Mouse (Mus musculus): ENCODE measurements around the gene Spcs2. TPM values are rescaled to one million over a fixed set of nuclear protein-coding genes. Genes with fewer than 3 reads are reported as not detected.
A peak's percentile ranks its signal among the peaks of the same experiment; 100 is the strongest.

The Spcs2 gene
- total RNA-seq (2021) (100 to 1,000 TPM; 150 to 186 TPM), polyA plus RNA-seq (2012; rRNA removed) (10.0 and 13.1 TPM in 2 replicates)
- long read RNA-seq, transcript Spcs2-201 (5 exons, 2,909 nt), result major isoform, 237 of 245 reads
- long read RNA-seq, partial matches to known transcripts, result 0 of 245 reads
- long read RNA-seq, other reads (novel, unspliced or antisense), result 4 of 245 reads

DNA sequence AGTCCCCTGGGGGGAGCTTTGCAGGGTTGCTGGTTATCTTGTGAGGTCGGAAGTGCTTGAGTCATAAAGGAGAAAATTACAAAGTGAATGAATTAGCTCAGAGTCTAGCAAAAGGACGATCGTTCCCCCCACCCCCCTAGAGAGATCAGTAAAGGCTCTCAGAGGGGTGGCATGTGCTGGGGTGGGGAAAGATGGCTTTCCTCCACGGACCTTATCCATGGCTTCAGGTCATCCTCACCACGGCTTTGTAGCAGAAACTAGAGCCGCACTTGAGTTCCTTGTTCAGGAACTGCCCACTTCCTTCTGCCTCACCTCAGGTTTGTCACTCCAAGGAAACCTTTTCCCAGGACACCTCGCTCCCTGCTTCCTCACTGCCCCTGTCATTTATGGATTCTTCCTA, at the start of gene Spcs2:
Gene Spcs2, minus strand, starts transcription at position 101 of the 400 bp plus-strand sequence.
- DNase-seq, result no peak

DNA sequence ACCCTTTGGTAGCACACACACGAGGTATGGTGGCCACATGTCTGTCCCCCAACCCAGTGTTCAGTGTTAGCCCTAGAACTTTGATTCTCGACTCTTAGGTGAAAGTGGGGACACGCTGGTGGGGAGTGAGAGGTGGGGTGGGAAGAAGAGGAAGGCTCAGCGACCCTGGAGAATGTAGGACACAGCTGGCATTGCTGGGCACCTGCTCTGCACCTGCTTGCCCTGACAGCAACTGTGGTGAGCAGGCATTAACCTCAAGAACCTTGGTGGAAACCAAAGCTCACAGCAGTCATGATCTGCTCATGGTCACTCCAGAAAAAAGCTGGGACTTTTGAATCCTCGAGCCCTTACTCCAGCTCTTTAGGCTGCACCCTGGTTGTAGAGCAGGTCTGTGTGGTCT, 47.8 kb upstream of the Spcs2 start:
- DNase-seq, result no peak

DNA sequence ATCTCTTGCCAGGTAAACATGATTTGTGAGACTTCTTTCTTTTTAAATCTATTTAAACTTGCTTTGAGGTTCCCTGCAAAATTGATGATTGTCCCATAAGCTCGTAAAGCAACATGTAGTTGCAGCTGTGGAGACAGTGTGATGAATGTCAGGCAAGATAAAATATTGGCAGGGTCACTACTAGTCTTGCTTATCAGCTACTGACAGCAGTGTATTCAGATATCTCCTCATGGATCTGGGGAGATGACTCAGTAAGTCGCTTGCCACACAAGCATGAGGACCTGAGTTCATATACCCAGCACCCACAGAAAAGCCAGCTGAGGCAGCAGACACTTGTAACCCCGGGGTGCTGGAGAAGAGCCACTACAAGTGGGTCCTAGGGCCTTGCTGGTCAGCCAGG, 44.2 kb upstream of the Spcs2 start:
- peak; percentile 48 for DNase-seq

DNA sequence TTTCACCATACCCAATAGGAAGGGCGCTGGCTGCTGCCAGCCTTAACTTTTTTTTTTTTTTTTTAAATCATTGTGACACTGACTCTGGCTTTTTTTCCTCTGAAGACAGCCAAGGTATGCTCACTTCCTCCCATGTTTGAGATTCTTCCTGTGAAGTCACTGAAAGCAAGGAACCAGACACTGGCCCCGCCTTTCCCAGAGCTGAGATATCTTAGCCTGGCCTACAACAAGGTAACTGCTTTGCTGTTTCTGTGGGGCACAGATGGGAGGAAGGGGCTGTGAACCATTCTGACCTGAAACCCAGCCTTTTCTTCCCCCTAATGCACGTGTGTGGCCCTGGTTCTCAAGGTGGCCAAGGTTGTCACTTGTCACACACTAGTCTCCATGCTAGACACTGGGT, 43.1 kb upstream of the Spcs2 start:
- no peak for DNase-seq

DNA sequence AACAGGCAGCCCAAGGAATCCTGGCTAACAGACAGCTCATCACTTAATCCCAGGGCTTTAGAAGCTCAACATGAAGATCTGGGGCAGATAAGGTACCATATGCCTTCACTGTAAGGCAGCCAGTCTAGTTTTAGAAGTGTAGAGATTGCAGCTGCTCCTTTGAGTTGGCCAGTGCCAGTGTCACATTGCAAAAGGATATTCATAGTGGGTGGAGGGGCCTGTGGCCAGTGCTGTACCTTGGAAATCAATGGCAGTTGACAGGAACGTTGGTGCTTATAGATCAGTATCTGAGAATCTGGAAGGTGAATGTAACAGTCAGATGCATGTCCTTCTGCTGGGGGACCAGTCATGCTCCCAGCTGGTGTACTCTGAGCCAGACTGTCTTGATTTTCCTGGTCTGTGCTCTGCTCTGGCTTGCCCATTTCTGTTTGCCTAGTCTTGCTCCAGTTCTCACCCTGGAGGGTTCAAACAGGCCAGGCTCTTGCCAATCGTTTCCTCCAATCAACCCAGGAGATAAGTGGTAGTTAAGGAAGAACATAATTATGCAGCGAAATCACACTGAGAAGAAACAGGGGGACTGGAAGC, 41.3 kb upstream of the Spcs2 start:
- peak; percentile 46 for DNase-seq

DNA sequence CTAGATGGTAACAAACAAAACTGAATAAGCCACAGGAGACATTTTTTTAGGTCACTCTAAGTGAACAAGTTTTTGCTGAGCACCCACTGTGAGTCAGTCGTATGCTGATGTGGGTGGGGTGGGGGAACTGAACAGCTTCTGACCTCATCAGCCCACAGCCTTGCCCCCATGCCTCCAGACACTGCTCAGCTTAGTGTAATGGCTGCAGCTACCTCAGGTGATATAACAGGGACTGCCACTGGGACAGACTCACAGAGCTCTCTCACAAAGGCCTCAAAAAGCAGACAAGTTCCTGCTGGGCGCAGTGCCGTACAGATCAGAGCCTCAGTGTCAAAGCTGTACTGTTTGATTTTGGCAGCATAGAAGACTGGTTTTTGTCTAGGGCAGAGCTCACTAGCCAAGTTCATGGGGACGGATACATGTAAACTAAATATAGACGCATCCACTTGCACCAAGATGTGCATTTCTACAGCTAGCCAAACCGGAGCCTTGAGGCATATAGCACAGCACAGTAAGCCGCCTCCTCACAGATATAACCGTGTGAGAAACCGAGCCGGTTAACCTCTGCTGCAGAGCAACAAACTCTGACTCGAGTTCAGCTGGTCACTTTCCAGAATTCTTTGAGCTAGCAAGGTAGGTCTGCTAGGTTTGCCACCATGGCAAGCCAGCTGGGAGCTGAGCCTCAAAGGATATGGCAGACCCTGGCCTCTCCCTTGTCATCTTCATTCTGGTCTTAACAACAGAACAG, 39.8 kb upstream of the Spcs2 start:
- DNase-seq, result no peak

DNA sequence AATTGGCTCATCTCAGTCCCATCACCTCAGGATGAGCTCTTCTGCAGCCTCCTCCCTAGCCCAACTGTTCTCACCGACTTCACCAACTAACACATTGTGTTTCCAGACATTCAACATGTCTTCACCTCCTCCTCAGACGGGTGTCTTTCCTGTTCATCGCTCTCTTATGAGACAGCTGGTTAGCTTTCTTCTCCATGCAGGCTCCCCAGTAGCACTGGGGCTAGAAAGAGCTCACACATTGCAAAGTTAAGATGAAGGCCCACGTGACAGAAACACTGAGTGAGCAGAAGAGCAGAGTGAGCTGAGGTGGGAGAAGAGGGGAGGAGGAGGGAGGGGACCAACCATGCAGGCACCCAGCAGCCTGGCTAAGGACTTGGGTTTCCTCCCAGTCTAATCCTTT, 38.9 kb upstream of the Spcs2 start:
- DNase-seq, result no peak

DNA sequence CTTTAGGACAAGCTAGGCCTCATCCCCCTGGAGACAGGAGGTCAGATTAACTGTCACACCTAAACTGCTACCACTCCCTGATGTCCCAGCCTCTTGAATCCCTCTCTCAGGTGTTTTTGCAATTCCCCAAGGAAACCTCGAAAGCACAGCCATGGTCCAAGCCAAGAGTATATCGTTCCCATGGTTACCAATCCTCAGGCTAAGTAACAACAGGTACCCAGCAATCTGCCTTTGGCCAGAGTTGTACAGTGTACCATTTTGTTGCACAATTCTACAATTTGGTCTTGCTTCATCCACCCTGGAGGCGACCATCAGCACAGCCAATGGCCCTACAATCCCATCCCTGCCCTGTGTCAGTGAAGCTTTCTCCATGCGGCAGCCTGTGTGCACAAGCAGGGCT, 33.6 kb upstream of the Spcs2 start:
- DNase-seq, result no peak

DNA sequence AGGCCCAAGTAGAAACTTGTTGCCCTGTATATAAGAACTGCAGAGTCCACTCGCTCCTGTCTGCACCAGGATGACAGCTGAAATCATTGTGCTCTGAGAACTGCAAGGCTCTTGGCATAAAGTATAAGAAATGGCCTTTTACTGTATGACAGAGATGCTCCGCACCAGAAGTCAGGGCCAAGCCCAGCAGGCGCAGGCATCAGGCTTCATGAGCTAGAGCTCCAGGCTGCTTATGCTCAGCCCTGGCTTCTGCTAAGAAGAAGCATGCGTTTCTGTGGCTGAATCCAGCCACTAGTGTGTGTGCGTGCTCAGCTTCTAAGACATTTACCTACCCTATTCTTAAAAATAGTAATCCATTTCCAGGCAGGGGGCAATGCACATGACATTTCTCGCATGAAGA, 31.2 kb upstream of the Spcs2 start:
- peak; percentile 68 for DNase-seq

DNA sequence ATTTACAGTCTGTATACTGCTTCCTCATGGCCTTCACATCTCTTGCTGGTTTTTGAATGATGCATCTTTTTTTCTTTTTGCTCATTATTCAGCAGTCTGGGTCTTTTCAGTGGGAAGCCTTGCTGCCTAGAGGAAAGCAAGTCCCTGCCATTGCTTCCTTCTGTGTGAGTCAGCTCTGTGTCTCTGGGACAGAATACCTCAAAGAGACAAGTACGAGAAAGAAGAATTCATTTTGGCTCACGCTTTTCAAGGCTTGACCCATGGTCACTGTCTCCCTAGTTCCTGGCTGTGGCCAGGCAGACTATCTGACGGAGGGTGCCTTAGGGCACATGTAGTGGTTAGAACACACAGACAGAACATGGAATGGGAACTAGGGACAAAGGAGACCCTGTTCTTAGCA, 30.7 kb upstream of the Spcs2 start:
- peak; percentile 67 for DNase-seq

DNA sequence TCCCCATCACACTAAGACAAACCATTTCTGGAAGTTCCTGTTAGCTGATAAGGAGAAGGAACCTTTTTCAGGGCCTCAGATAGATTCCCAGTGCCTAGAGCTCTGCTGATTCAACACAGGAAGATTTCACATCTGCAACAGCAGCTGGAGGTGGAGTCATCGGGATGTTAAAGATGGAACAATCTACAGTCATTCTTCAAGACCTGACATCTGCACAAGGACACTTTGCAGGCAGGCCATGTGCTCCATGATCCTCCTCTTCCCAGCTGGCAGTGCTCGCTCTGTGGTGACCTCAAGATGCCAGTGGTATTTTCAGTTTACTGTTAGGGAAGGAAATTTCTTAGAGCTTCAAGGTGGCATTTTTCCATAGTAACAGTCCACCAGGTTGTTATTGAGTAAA, 29.1 kb upstream of the Spcs2 start:
- DNase-seq, result peak; percentile 71

DNA sequence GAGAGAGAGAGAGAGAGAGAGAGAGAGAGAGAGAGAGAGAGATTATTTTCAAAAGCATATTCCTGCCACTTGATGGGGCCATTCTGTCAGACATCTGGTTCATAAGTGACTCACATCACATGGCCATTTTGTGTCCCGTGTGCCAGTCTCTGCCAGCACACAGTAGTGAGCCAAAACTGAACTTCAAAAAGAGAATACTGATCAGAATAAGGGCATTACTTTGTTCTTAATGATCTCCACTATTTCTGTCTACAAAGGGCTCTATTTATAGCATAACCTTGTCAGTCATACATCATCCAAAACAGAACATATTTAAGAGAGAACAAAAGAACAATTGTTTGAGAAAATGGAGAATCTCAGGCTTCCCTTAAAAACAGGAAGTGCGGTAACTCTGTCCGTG, 28.2 kb upstream of the Spcs2 start:
- peak; percentile 45 for DNase-seq

DNA sequence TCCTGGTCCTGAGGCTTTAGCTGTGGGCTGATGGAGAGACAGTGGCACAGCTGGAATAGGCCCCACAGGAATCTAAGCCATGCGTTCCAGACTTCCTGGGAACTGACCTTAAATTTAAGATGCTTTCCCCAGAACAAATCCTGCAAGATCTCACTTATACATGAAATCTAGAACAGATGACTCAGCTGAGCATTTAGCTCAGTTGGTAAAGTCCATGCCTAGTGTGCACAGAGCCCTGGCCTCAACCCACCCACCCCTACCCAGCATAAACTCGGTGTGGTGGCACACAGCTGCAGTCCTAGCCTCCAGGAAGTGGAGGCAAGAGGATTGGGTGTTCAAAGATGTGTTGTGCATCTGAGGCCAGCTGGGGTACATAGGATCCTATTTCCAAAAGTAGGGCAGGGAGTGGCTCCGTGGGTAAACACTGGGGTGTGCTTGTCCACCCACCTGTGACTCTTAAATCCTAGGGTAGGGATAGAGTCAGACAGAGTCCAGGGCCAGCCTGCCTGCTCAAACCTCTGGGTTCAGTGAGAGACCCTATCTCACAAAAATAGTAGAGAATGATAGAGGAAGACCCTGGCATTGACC, 27.0 kb upstream of the Spcs2 start:
- DNase-seq, result no peak

DNA sequence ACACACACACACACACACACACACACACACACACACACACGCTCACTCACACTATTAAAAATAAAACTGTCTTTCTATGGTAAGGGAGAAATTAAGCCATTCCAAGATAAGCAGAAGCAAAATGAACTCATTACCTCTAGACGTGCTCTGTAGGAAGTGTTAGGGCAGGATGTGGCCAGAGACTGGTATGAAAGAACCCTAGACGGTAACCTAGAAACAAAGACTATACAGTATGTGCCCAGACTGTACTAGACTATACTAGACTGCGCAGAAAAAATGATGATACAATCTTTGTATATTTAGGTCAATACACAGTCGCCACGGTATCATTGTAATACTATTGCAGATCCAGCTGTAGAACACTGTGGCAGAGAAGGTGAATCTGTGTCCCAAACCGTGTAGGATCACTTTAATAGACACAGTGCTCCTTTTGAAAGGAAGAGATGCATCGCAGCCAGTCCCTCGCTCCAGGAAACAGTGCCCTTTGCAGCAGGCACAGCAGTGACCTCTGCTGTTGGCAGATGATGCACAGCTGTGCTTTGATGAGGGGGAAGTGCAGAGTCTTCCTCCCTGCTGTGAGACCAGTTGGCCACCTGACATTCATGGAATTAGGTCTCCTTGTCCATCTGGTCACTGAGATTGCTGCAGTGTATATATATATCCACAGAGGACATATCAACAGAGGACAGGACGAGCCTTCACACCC, 26.1 kb upstream of the Spcs2 start:
- DNase-seq, result no peak

DNA sequence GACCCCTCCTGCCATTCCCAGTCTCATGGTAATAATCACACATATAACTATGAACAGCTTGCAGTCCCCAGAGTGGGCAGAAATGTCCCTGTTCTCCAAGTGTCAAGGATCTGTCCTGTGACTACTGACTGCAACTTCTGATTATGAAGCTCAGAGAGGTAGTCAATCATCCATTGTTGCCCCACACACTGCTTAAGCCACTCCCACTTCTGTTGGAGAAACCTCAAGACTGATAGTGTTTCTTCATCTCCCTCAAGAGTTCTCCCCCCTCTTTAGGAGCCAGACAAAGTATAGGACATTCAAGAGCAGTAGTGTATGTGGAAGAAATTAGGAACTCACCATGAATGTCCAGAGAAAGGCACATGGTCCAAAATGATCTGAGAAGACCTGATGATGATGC, 24.5 kb upstream of the Spcs2 start:
- no peak for DNase-seq

DNA sequence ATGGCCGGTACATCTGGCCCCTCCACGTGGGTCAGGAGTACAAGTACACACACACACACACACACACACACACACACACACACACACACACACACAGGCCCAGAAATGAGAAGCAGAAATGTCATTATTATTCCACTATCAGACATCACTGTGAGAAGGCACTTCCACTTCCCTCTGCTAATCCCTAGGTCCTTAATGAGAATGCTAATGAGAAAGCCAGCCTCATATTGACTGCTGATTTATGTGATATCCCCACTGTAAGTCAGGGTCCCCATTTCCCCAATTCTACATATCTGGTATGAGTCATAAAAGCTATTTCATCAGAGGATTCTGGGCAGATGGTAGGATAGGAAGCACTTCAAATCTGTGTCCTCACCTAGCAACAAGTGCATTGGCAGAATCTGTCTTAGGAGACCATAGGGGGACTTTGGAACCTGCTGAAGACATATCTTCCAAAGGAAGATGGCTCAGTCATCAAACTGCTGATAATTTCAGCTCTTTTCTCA, 24.0 kb upstream of the Spcs2 start:
- DNase-seq, result no peak

DNA sequence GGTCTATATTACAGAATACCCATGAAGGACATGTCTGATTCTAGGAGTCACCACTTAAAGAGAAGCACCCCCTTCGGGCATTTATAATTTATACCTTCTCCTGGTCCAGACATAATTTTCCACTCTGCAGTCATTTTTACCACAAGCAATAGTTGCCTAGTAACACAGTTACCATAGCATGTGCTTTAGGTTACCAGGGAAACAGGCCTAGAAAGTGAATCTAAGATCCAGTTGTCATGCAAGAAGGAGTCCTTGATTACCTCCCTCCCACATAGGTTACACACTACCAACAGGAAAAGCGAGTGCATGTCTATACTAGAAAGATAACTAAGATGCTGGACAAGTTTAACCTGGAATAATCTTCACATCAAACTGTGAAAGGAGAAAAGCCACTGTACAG, 15.0 kb upstream of the Spcs2 start:
- DNase-seq, result no peak

DNA sequence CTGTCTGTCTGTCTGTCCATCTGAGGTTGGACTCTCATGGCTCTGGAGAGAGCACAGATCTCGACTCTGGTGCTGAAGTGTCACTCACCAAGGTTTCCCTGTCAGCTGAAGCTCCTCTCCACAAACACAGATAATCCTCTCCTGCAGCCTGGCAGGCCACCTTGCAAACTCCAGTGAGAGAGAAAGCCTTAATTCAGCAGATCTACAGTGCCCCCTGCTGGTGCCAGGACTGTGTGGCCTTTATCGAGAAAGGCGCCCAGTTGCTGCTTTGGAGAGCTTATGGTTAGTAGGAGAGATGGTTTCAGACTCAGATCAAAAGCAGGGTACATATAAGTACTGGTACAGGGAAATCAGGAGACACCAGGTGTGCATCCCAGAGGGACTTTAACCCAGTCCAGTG, 13.1 kb upstream of the Spcs2 start:
- DNase-seq, result peak; percentile 78

DNA sequence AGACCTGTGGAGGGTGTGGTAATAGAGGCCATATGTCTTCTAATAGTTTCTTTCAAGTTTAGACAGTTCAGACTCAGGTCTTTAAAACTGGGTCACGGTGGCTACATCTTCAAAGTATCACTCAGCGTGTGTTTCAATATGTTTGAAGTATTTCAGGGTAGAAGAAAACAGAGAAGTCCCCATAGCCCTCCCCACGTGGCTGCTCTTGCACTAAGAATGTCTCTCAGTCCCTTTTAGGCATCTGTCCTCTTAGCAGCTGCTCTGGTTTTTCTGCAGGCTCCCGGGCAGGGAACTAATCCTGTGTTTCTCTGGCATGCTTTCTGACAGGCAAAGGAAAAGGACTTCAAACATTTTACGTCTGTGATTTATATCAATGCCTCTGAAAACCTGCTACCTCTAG, 12.6 kb upstream of the Spcs2 start:
- DNase-seq, result no peak

DNA sequence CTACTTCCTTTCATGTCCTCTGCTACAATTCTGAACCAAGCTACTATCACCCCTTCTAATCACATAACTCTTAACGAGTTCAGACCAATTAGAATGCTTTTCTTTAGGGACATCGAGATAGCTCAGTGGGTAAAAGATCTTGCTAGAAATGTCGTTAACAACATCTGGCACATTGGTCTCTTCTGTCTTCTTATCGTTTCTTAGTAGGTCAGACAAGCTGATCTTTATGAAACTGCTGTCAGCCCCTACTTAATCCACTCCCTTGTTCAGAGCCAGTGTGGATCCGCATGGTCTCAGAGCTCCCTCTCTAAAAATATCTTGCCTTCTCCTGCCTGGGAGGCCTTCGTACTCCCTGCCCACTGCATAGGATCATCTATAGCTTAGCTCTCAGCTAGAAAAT, 10.7 kb upstream of the Spcs2 start:
- DNase-seq, result no peak

DNA sequence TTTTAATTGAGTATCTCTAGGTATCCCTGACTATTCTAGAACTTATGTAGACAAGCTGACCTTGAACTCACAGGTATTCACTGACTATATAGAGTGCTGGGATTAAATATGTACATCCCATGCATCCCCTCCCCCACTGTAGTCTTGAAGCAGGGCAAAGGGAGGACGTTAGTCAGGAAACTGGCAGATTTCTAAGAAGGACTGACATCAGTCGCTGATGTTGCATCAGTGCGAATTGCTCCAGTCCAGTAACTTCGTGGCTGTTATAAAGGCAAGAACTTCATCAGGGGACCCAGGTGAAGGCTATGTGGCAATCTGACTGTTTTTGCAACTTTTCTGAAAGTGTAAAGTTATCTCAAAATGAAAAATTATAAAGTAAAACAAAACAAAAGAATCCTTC, 6.0 kb upstream of the Spcs2 start:
- DNase-seq, result no peak

DNA sequence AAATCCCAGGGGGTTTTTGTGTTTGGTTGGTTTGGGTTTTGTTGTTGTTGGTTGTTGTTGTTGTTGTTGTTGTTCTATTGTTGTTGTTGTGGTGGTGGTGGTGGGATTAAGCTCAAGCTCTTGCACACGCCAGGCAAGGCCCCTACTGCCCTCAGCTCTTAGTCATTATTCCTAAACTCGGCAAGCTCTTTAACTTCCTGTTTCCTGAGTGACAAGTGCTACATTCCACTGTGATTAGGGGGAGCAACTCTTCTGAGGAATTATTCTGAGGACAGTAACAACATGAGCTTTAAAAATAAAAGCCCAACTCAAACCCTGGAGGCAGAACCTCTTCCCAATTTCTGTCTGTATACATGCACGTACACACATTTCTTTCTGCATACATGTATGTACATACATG, 2.0 kb upstream of the Spcs2 start:
- no peak for DNase-seq
